13 mouse cellular contexts compared by ENCODE assay signal in genomic region chr16:18160514-18160913, GRCm38 (mm10). TPM values are rescaled to one million over a fixed set of nuclear protein-coding genes. Genes with fewer than 3 reads are reported as not detected.
DNase-seq lines count a peak whose midpoint lies in the region; ATAC-seq and TF ChIP-seq lines count a peak whose summit lies in the region.
"Had no signal": no experiment of that assay in that cellular context is flagged by ENCODE, and none has a peak within 500 bp of the region (broad histone marks: within the 10 kb centered on the region; RNA-seq: fewer than 3 reads in every experiment).

No protein-coding gene starts in this region.

- TF ChIP-seq CTCF in stomach, postnatal 0 days (IDR thresholded peaks at IDR 0.05; ENCODE audit: low read depth): no peak

- H3K36me3 ChIP-seq in hindbrain, embryonic 16.5 days (ENCODE audit: control insufficient read depth, insufficient read depth, low read length): no peaks in the 10 kb centered on the region
- H3K36me3 ChIP-seq in stomach, postnatal 0 days (ENCODE audit: control insufficient read depth, insufficient read depth, low read length): no peaks in the 10 kb centered on the region

- no peak overlapping the region for H3K9ac ChIP-seq in hindbrain, embryonic 16.5 days (ENCODE audit: low read depth, low read length)
- H3K9ac ChIP-seq in stomach, postnatal 0 days (ENCODE audit: low read length): no peak overlapping the region

- ATAC-seq in frontal cortex, adult (ENCODE audit: low TSS enrichment): peak; percentile 42
- ATAC-seq in hindbrain, embryonic 16.5 days: peak; percentile 50
- no peak for ATAC-seq in stomach, postnatal 0 days (ENCODE audit: low FRiP score, low TSS enrichment)

- 45% methylated on average over 7 of the region's 7 CpGs for WGBS in hindbrain, embryonic 16.5 days
- WGBS in stomach, postnatal 0 days: 58% methylated on average over 7 of the region's 7 CpGs

- H3K9me3 ChIP-seq in hindbrain, embryonic 16.5 days (ENCODE audit: control insufficient read depth, low read length): no peaks in the 10 kb centered on the region
- no peaks in the 10 kb centered on the region for H3K9me3 ChIP-seq in stomach, postnatal 0 days (ENCODE audit: control insufficient read depth, low read length)

- H3K27ac ChIP-seq in hindbrain, embryonic 16.5 days (ENCODE audit: low read depth, low read length): no peak overlapping the region
- H3K27ac ChIP-seq in stomach, postnatal 0 days (replicated peaks): no peak overlapping the region

- H3K4me3 ChIP-seq in hindbrain, embryonic 16.5 days (ENCODE audit: low read length): no peak overlapping the region
- no peak overlapping the region for H3K4me3 ChIP-seq in stomach, postnatal 0 days (ENCODE audit: low read depth, low read length)
- H3K4me3 ChIP-seq: erythroblast, embryonic 14.5 days had no signal

- no peaks in the 10 kb centered on the region for H3K27me3 ChIP-seq in hindbrain, embryonic 16.5 days (replicated peaks; ENCODE audit: control insufficient read depth, insufficient read depth, low read length)
- H3K27me3 ChIP-seq in stomach, postnatal 0 days (ENCODE audit: control insufficient read depth, insufficient read depth, low read length): no peaks in the 10 kb centered on the region

- H3K4me2 ChIP-seq in hindbrain, embryonic 16.5 days (ENCODE audit: low read length): no peak overlapping the region
- no peak overlapping the region for H3K4me2 ChIP-seq in stomach, postnatal 0 days (replicated peaks; ENCODE audit: low read depth)

- H3K4me1 ChIP-seq in hindbrain, embryonic 16.5 days (ENCODE audit: control insufficient read depth, insufficient read depth, low read depth, low read length): peaks cover 15% of the 10 kb centered on the region
- no peaks in the 10 kb centered on the region for H3K4me1 ChIP-seq in stomach, postnatal 0 days (replicated peaks; ENCODE audit: control insufficient read depth, insufficient read depth)

- TF ChIP-seq EP300 in stomach, postnatal 0 days (optimal IDR thresholded peaks at IDR 0.05): no peak

- DNase-seq in frontal cortex, postnatal 25 days (ENCODE audit: low spot score in 2 of 2): no peak
- peak; percentile 74 to 78 for DNase-seq in right cerebral cortex, postnatal 10 days (ENCODE audit: low spot score in 2 of 2)
- DNase-seq in right cerebral cortex, adult 2 months (ENCODE audit: low spot score in 2 of 2): no peak
- DNase-seq in natural killer cell, adult 2 months (ENCODE audit: low spot score in 2 of 2): no peak
- DNase-seq in gastrocnemius, postnatal 4 days (ENCODE audit: low spot score in 2 of 2): no peak
- no peak for DNase-seq in stomach, postnatal 0 days (ENCODE audit: low spot score)
- DNase-seq: cerebellum, adult 2 months had no signal

RNA-seq across cellular contexts. Expression of gene Rtn4r, which starts 33.1 kb away (rescaled TPM):
- polyA plus RNA-seq in hindbrain, embryonic 16.5 days (2015; fragmentation: Nextera tagmentation; extraction: Ambion mirVana): 15.6 and 24.3 TPM in 2 replicates
- total RNA-seq in gastrocnemius, postnatal 4 days (2021): 1 to 10 TPM; 1.2 to 1.4 TPM
- 1.1 TPM in 2 replicates for polyA plus RNA-seq in stomach, postnatal 0 days (2015; fragmentation: Nextera tagmentation; extraction: Ambion mirVana)

RNA-seq across cellular contexts. Expression of gene Ccdc188, which starts 57.2 kb away (rescaled TPM):
- 0.11 TPM in 1 of 2 replicates, not detected in the other for polyA plus RNA-seq in hindbrain, embryonic 16.5 days (2015; fragmentation: Nextera tagmentation; extraction: Ambion mirVana)
- not detected for total RNA-seq in gastrocnemius, postnatal 4 days (2021)
- not detected in 2 replicates for polyA plus RNA-seq in stomach, postnatal 0 days (2015; fragmentation: Nextera tagmentation; extraction: Ambion mirVana)
- polyA plus RNA-seq: cerebellum, adult 2 months; erythroblast, embryonic 14.5 days; heart, postnatal 0 days; large intestine, adult 2 months; liver, embryonic 16.5 days had no signal

Comparison
In these comparisons a context has a peak if more than half of its experiments do, and no peak if none do; other contexts are left out.
1. DNase-seq: peak in right cerebral cortex, postnatal 10 days (2 of 2); none in frontal cortex, postnatal 25 days (0 of 2), right cerebral cortex, adult 2 months (0 of 2), natural killer cell, adult 2 months (0 of 2), gastrocnemius, postnatal 4 days (0 of 2) and stomach, postnatal 0 days (single experiment).